Mouse (Mus musculus) ES-E14 (cell line): ENCODE measurements at regions not wholly inside any gene's neighbourhood (a gene's known extent, or its start where the extent isn't known, plus 50 kb on each side); places are given as distances from the start of the nearest gene placed in this dataset.

Experiments used
- CHD2 ChIP-seq: IDR thresholded peaks from 2 replicates; pipeline ENCODE4 v1.6.1; 2014; ENCODE audit warnings: mild to moderate bottlenecking, low read depth, low read length, inconsistent platforms
- HCFC1 ChIP-seq: IDR thresholded peaks from 2 replicates; pipeline ENCODE4 v1.6.1; 2012; ENCODE audit warnings: low read length, inconsistent platforms, borderline replicate concordance; ENCODE audit not compliant: insufficient read depth

DNA sequence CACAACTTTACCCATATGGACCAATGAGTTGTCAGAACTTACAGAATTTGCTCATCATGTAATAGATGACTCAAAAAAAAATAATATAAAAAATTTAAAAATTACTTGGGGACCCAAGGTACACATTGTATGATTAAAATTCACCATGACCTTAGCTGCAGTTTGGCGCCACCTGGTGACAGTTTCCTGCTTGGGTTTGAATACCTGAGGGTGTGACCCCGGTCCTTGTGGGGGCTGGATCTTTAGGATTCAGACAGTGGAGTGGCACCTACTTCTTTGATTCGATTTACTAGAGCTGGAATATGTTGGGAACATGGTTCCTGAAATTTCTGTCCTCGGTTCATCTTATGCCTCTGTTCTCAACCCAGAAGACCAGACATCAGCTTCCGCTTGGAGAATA lies 72.7 kb upstream of the Fgf10 start:
- TF ChIP-seq HCFC1 = no peak
- no peak for TF ChIP-seq CHD2
